Mouse (Mus musculus): ENCODE data around the gene Mogs. TPM values are rescaled to one million over a fixed set of nuclear protein-coding genes. Genes with fewer than 3 reads are reported as not detected.

Mogs gene
- total and polyA plus RNA-seq, 3 experiments = 57.2 to 78.9 (median 77.3) TPM

DNA sequence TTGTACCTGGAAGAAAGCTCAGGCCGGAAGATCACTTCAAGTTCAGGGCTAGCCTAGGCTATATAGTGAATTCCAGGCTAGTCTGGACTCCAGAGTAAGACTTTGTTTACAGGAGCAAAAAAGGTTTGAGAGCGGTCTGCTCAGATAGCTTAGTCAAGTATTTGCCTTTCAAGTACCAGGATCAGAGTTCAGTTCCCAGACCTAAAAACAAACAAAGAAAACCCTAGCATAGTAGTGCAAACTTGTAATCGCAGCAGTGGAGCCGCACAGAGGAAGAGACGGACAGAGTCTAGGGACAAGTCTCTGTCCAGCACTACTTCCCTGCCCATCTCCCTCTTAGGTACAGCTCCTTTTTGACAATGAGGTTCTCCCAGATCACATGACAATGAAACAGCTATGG, 35.1 kb upstream of the Mogs start:
- no peak overlapping the region for H3K4me2 ChIP-seq (ENCODE audit: insufficient read depth, low read depth, poor library complexity, severe bottlenecking)

DNA sequence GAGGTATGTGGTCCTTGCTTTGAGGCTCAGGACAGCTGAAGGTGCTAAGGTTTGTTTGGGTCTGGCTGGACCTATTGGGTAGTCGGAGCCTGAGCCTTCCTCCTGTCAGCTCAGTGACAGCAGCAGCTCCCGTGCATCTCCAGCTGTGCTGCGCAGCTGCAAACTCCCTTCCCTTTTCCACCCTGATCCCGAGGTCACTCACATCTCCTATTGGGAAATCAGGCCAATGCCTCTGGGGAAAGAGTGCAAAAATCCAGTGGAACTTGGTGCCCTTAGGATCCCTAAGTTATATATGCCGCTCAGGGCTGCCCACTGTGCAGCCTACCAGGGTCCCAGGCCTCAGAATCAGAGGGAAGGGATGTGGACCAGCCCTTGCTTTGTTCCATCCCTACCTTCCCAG, 31.8 kb upstream of the Mogs start:
- dilution Hi-C loops (cut with MboI; ENCODE audit: extremely low pct_ligation_motif_present, extremely low pct_unique_long_range_greater_than_20kb, low sequenced_read_pairs) (no loop called here), in situ Hi-C loops (cut with MboI; ENCODE audit: low pct_ligation_motif_present, low pct_unique_long_range_greater_than_20kb, low sequenced_read_pairs) (no loop called here)
- Histone ChIP-seq H3K36me3 (replicated peaks in 1 of 2; ENCODE audit: control insufficient read depth in 1 of 2, insufficient read depth in 1 of 2, low read length in 1 of 2) (peaks cover 11 to 38% of the 10 kb centered on the region in 2 experiments), H3K4me3 (replicated peaks in 1 of 3; ENCODE audit: low read depth in 2 of 3, low read length in 2 of 3, poor library complexity in 1 of 3) (no peak overlapping the region), H3K27me3 (replicated peaks) (no peaks in the 10 kb centered on the region), H3K4me1 (ENCODE audit: control insufficient read depth in 1 of 2, insufficient read depth in 2 of 2) (peaks cover 7 to 21% of the 10 kb centered on the region in 2 experiments; a peak in 3 of 4 replicates), H3K4me2 (ENCODE audit: insufficient read depth, low read depth, poor library complexity, severe bottlenecking) (no peak overlapping the region), H3K79me2 (replicated peaks; ENCODE audit: control insufficient read depth, extremely low read depth, insufficient read depth, poor library complexity, severe bottlenecking) (no peaks in the 10 kb centered on the region), H3K9ac (ENCODE audit: insufficient read depth, low read depth) (no peak overlapping the region), H3K9me3 (replicated peaks; ENCODE audit: low read length) (no peaks in the 10 kb centered on the region), H3K27ac (ENCODE audit: insufficient read depth, low read depth) (no peak overlapping the region)
- TF ChIP-seq MAFK (IDR thresholded peaks at IDR 0.05; ENCODE audit: insufficient replicate concordance, low read length) (no peak), ZC3H11A (IDR thresholded peaks at IDR 0.05; ENCODE audit: low read depth, low read length) (no peak), MXI1 (IDR thresholded peaks at IDR 0.05; ENCODE audit: low read depth, low read length) (no peak), GABPA (IDR thresholded peaks at IDR 0.05; ENCODE audit: insufficient replicate concordance, low read depth, low read length) (no peak), JUND (conservative IDR thresholded peaks at IDR 0.05; ENCODE audit: low read depth, low read length) (no peak), JUN (IDR thresholded peaks at IDR 0.05; ENCODE audit: insufficient read depth, low read depth, low read length) (no peak), E2F4 (IDR thresholded peaks at IDR 0.05; ENCODE audit: insufficient replicate concordance, low read depth, low read length) (no peak)
- DNase-seq (ENCODE audit: extremely low read depth) = no peak

More for the DNA sequence above, 35.1 kb upstream of the Mogs start:
- Histone ChIP-seq H3K27me3 (replicated peaks) (peaks cover 3% of the 10 kb centered on the region), H3K36me3 (replicated peaks in 1 of 2; ENCODE audit: control insufficient read depth in 1 of 2, insufficient read depth in 1 of 2, low read length in 1 of 2) (peaks cover 11 to 35% of the 10 kb centered on the region in 2 experiments), H3K27ac (ENCODE audit: insufficient read depth, low read depth) (no peak overlapping the region), H3K9ac (ENCODE audit: insufficient read depth, low read depth) (no peak overlapping the region), H3K4me1 (ENCODE audit: control insufficient read depth in 1 of 2, insufficient read depth in 2 of 2) (peaks cover 7 to 28% of the 10 kb centered on the region in 2 experiments; a peak in 3 of 4 replicates), H3K4me3 (replicated peaks in 1 of 3; ENCODE audit: low read depth in 2 of 3, low read length in 2 of 3, poor library complexity in 1 of 3) (no peak overlapping the region), H3K79me2 (replicated peaks; ENCODE audit: control insufficient read depth, extremely low read depth, insufficient read depth, poor library complexity, severe bottlenecking) (no peaks in the 10 kb centered on the region), H3K9me3 (replicated peaks; ENCODE audit: low read length) (no peaks in the 10 kb centered on the region)
- in situ Hi-C loops (cut with MboI; ENCODE audit: low pct_ligation_motif_present, low pct_unique_long_range_greater_than_20kb, low sequenced_read_pairs) (no loop called here), dilution Hi-C loops (cut with MboI; ENCODE audit: extremely low pct_ligation_motif_present, extremely low pct_unique_long_range_greater_than_20kb, low sequenced_read_pairs) (no loop called here)
- DNase-seq (ENCODE audit: extremely low read depth) = no peak
- TF ChIP-seq UBTF (IDR thresholded peaks at IDR 0.05; ENCODE audit: low read depth, low read length) (no peak), POLR2A (IDR thresholded peaks at IDR 0.05; ENCODE audit: low read depth, low read length) (no peak), TBP (conservative IDR thresholded peaks at IDR 0.05; ENCODE audit: low read depth, low read length) (no peak), E2F4 (IDR thresholded peaks at IDR 0.05; ENCODE audit: insufficient replicate concordance, low read depth, low read length) (no peak), MEF2A (IDR thresholded peaks at IDR 0.05; ENCODE audit: borderline replicate concordance, low read depth, low read length) (no peak), USF1 (IDR thresholded peaks at IDR 0.05; ENCODE audit: low read depth, low read length) (no peak), KAT2A (IDR thresholded peaks at IDR 0.05; ENCODE audit: insufficient replicate concordance, low read length) (no peak), RCOR1 (conservative IDR thresholded peaks at IDR 0.05; ENCODE audit: low read depth, low read length) (no peak), CHD2 (IDR thresholded peaks at IDR 0.05; ENCODE audit: low read length) (no peak), MAZ (IDR thresholded peaks at IDR 0.05; ENCODE audit: low read depth, low read length) (no peak), POLR2AphosphoS2 (IDR thresholded peaks at IDR 0.05; ENCODE audit: low read depth, low read length) (no peak), ZMIZ1 (IDR thresholded peaks at IDR 0.05; ENCODE audit: low read depth, low read length) (no peak), NELFE (IDR thresholded peaks at IDR 0.05; ENCODE audit: low read depth, low read length) (no peak)

Data from CH12.LX (cell line).